Mouse (Mus musculus): Measurements from ENCODE around the gene Pknox1.

GRCm38 (mm10) chr17:31613086-31613755 is 48.7 kb downstream of the Pknox1 start:
- TF ChIP-seq CTCF (IDR thresholded peaks at IDR 0.05; ENCODE audit: low read depth, low read length) (no peak), POLR2A (IDR thresholded peaks at IDR 0.05; ENCODE audit: borderline replicate concordance, low read depth, low read length) (no peak)
